Mouse (Mus musculus) adipocyte (in vitro differentiated cells): ENCODE measurements around the gene Tex101.
"Not testable (repeated sequence)": the region's sequence is repeated elsewhere in the genome, so short reads cannot be mapped to it uniquely, and the experiment has no call there.

ENCODE experiments used
- DNase-seq: peaks from one replicate; pipeline ENCODE4 v3.0.0-alpha.2; 2016; ENCODE audit warnings: low spot score

Tex101 gene

GRCm38 (mm10) chr7:24676575-24676974 lies at the start of gene Tex101:
Tex101 (minus strand) TSS chr7:24676675.
- no peak for DNase-seq

- no peak for DNase-seq
These were observed 38.6 kb upstream of the Tex101 start for GRCm38 (mm10) chr7:24715039-24715438.

- no peak for DNase-seq
These were observed 32.4 kb upstream of the Tex101 start, which contains the start of gene BC049730 for GRCm38 (mm10) chr7:24708832-24709292. BC049730 (plus strand) TSS chr7:24709242.

- DNase-seq, result not testable (repeated sequence)
These were observed 26.4 kb upstream of the Tex101 start for GRCm38 (mm10) chr7:24702841-24703240.

- DNase-seq, result not testable (repeated sequence)
These were observed 21.4 kb upstream of the Tex101 start for GRCm38 (mm10) chr7:24697891-24698290.

GRCm38 (mm10) chr7:24692693-24693092 lies 16.2 kb upstream of the Tex101 start:
- not testable (repeated sequence) for DNase-seq

- DNase-seq, result not testable (repeated sequence)
These were observed 11.0 kb upstream of the Tex101 start for GRCm38 (mm10) chr7:24687519-24687918.

GRCm38 (mm10) chr7:24684121-24684520 lies 7.6 kb upstream of the Tex101 start:
- not testable (repeated sequence) for DNase-seq

GRCm38 (mm10) chr7:24671944-24672439 lies 4.5 kb downstream of the Tex101 start:
- no peak for DNase-seq

- no peak for DNase-seq
These were observed 11.5 kb downstream of the Tex101 start for GRCm38 (mm10) chr7:24664959-24665358.

- no peak for DNase-seq
These were observed 12.2 kb downstream of the Tex101 start for GRCm38 (mm10) chr7:24664301-24664700.

GRCm38 (mm10) chr7:24662575-24662974 lies 13.9 kb downstream of the Tex101 start:
- peak; percentile 63 for DNase-seq

GRCm38 (mm10) chr7:24661118-24661904 lies 15.2 kb downstream of the Tex101 start:
- DNase-seq, result no peak

- no peak for DNase-seq
These were observed 16.6 kb downstream of the Tex101 start for GRCm38 (mm10) chr7:24659737-24660357.

GRCm38 (mm10) chr7:24653681-24654080 lies 22.8 kb downstream of the Tex101 start:
- DNase-seq, result peak; percentile 26

GRCm38 (mm10) chr7:24646486-24646885 lies 30.0 kb downstream of the Tex101 start:
- DNase-seq, result no peak

- no peak for DNase-seq
These were observed 31.5 kb downstream of the Tex101 start for GRCm38 (mm10) chr7:24644996-24645395.

- DNase-seq, result no peak
These were observed 32.0 kb downstream of the Tex101 start for GRCm38 (mm10) chr7:24644492-24644891.

GRCm38 (mm10) chr7:24642491-24642890 lies 34.0 kb downstream of the Tex101 start:
- DNase-seq, result peak; percentile 7

GRCm38 (mm10) chr7:24640450-24640849 lies 36.0 kb downstream of the Tex101 start:
- no peak for DNase-seq

- no peak for DNase-seq
These were observed 38.2 kb downstream of the Tex101 start for GRCm38 (mm10) chr7:24638026-24638856.

GRCm38 (mm10) chr7:24637046-24637445 lies 39.4 kb downstream of the Tex101 start:
- DNase-seq, result no peak
